Mouse (Mus musculus) ES-E14 (cell line): ENCODE results near the gene Olfr64.

Experiments used
- CHD2 ChIP-seq: IDR thresholded peaks from 2 replicates; pipeline ENCODE4 v1.6.1; 2014; ENCODE audit warnings: mild to moderate bottlenecking, low read depth, low read length, inconsistent platforms
- MAFK ChIP-seq: IDR thresholded peaks from 2 replicates; pipeline ENCODE4 v1.6.1; 2014; ENCODE audit warnings: mild to moderate bottlenecking, low read depth, low read length, inconsistent platforms; ENCODE audit not compliant: insufficient read depth
- ZC3H11A ChIP-seq: IDR thresholded peaks from 2 replicates; pipeline ENCODE4 v1.6.1; 2012; ENCODE audit warnings: low read depth, mild to moderate bottlenecking, inconsistent platforms, low read length, borderline replicate concordance
- ZNF384 ChIP-seq: IDR thresholded peaks from 2 replicates; pipeline ENCODE4 v1.6.1; 2012; ENCODE audit warnings: low read depth, low read length, inconsistent platforms

- TF ChIP-seq CHD2 (no peak), ZC3H11A (no peak), ZNF384 (no peak), MAFK (no peak)
These were observed 40.0 kb upstream of the Olfr64 start, which contains the start of gene Olfr632 for GRCm38 (mm10) chr7:103934264-103934663.
